Mouse (Mus musculus) T-helper 2 cell (primary cell): ENCODE data around the gene Map3k3.

Source experiments
- in situ Hi-C: fragments of 300-600 bp; cut with MboI, MseI; formaldehyde crosslinking; loops from one replicate; pipeline ENCODE4 v1.15.1; 2025; ENCODE audit warnings: high pct_unique_total_duplicates

Gene Map3k3

DNA sequence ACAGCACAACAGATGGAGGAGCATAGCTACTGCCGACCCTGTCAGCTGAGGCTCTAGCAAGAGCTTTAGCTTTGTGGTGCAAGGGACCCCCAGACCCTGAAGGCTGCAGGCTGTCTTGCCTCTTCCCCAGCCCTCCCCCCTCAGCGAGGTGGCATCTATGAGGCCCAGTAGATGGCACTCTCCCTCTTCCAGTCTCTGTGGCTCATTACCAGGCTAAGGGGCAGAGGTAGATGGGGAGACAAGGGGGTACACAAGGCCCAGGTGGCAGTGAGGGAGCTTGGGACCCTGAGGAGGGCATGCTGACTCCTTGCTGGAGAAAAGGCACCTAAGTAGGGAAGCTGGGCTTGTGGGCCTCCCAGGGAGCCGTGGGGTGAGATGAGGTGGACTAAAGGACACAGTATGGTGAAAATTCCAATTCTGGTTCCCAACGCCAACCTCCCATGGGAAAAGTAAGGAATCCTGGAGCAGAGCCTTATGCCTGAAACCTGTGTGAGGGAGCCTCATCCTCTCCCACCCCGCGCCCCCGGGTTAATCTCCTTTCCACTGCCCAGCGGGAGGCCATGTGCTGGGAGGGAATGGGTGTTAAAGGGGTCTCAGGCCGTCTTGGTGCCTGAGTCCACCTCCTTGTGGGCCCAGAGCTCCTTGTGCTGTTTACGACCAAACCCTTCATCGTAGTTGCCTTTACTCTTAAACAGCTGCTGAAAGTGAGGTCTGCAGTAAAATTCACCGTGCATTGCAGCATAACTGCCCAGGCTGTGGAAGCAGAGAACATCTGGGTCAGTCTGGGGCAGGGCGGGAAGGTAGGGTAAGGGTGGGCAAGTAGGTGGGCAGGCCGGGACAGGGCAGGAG lies 73.9 kb downstream of the Map3k3 start:
- in situ Hi-C loops: no loop called here

DNA sequence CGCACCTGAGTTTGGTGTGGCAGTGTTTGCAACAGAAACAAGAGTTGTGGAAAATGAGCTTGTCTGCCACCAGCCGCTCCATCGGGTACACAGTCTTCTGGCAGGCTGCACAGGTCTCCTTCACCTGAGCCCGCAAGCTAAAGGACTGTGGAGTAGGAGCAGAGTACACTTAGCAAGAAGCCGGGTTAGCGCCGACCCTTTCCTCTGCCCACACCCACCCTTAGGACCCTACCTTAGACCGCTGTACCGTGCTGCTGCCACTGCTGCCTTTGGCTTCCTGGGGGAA lies 74.5 kb downstream of the Map3k3 start:
- in situ Hi-C loops: no loop called here

- in situ Hi-C loops: no loop called here
These were observed 75.0 kb downstream of the Map3k3 start for GRCm38 (mm10) chr11:106159216-106159920.

DNA sequence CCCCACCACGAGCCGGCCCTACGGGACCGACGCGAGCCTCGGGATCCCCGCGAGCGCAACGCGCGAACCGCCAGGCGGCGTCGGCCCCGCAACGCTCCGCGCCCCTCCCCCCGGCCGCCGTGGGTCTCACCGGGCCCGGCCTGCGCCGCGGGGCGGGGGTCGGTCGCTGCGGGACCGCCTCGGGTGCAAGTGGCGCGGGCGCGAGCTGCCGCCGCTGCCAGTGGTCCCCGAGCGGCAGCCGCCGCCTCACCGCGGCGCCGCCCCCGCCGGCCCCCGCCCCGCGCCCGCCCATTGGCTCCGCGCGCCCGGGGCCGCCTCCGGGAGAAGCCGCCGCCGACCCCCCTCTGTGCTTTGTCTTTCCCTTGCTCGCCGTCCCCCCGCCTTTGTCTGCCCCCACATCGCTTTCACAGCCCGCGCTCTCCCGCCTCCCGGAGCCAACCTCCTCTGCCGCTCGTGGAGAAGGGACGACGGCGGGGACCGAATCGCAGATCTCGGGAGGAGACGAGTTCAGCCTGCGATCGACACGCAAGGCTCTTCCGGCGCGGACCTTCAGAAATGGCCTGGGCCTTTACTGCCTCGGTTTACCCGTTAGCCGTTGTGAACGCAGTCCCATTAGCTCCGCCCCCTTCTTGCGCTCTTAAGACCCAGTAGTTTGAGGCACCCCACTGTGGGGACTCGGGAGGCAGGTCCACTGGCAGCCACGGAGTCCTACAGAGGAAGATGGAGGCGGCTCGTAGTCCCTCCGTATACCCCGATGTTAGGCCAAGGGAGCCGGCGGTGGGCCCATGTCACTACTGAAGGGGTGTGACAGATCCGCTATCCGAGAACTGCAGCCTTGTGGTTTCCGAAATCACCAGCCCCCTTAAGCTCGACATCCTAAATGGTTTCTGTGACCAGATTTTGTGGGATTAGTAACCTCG lies 75.8 kb downstream of the Map3k3 start:
- in situ Hi-C loops: no loop called here

DNA sequence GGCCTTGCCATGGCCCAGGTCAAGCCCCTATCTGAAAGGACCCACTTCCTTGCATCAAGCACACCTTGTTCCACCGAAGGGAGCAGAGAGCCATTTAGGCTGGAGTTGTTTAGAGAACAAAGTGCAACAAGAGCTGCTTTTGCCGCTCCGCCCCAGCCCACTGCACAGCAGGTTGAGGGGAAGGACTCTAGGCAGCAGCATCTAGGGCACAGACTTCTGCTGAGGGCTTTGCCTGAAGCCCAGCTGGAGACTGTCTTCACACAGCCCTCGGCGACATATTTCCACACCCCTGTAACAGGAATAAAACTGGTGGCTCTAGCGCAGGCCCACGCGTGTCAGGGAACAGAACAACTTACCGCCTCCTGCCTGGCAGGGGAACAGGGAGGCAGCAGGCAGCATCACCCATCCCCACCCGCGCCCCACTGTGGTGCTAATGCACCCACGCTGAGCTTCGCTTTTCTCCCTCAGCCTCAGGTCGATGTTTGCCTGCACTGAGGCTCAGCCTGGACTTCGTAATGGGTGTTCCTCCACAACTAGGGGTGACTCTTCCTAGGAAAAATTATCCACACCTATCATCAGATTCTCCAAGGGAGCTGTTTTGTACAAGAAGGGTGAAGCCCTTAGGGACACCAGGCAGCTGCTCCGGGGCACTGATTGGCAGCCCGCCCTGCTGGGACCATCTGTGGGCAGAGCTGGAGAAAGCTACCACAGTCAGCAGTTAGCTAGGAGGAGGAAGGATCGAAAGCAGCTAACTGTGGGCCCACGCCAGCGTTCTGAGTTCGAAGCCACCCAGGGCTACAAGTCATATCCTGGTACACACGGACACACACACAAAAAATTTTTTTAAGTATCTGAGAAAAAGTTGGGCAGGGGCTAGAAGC lies 76.7 kb downstream of the Map3k3 start, which contains the start of the genes Gm10840 and Limd2:
Gene Gm10840 (plus strand): TSS at position 10 of the 881 bp plus-strand sequence.
Gene Limd2 (minus strand): TSS at position 20 of the 881 bp plus-strand sequence.
- in situ Hi-C loops: no loop called here

DNA sequence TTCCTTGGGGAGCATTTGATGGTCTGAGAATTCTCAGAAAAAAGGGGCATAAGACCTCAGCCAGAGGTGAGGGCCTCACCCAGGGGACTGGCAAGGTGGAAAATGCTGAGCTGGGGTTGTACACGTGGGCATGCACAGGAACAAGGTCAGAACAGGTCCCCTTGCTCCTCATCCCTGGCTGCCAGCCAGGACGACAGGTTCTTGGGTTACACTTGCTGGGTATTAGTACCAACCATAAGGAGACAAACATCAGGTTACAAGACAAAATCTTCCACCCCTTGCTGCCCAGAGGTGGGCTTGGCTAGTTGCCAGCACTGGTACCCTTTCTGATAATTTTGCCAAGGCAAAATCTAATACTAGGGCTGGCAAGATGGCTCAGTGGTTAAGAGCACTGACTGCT lies 77.8 kb downstream of the Map3k3 start:
- in situ Hi-C loops: no loop called here

DNA sequence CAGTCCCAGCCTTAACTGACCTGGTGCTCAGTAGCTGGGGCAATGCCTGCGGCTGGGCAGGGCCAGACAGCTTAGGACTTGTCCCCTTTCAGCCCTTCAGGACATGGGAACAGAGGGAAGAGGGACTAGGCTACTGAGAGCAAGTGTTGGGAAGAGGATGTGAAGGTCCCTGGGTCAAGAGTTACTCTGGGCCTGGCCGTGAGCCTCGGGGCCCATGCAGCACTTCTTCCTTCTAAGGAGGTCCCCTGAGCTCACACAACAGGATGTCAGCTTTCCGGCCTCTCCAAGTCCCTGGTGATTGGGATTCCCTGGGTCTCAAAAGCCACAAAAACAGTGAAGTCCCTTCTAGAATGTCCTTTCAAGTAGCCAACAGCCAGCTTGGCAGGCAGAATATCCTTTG lies 79.1 kb downstream of the Map3k3 start:
- in situ Hi-C loops: no loop called here

DNA sequence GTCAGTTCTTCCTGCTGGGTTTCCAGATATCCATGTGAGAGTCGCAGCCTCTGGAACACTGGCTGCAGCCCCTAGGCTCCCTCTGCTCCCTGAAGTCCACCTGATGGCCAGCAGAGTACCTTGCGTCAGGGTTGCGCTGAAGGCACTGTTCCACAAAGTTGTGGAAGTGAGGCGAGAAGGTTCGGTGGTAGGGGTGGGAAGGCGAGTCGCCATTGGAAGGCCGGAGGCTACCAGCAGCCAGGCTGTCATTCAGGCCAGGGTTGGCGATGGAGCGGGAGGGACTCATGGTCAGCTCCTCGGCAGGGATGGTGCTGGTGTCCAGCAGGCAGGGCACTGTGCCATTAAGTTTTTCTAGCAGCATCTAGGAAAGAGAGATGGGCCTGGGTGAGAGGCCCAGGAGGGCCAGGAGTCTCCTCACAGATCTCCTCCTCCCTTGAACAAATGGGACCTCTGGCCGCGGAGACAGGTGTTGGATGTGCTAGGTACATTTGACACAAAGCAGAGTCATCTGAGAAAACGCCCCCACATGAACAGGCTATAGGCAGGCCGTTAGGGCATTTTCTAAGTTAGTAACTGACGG lies 80.3 kb downstream of the Map3k3 start:
- in situ Hi-C loops: no loop called here

DNA sequence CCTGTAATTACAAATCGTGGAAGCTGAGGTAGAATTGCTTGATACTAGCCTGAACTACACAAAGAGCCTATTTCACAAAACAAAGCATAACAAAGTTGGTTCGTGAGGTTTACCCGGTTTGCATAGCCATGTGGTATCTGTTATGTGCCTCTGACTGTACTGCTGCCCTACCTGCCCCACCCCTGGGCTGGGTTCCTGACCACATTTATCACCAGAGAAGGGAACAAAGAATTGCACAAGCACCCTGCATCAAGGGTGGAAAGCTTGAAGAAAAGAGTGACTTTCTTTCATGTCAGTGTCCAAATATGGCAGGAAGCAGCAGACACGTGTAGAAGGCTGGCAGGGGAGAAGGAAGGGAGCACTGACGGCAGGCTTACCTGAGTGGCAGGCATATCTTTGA lies 83.0 kb downstream of the Map3k3 start:
- in situ Hi-C loops: no loop called here

- in situ Hi-C loops: no loop called here
These were observed 86.4 kb downstream of the Map3k3 start for GRCm38 (mm10) chr11:106170807-106171206.

DNA sequence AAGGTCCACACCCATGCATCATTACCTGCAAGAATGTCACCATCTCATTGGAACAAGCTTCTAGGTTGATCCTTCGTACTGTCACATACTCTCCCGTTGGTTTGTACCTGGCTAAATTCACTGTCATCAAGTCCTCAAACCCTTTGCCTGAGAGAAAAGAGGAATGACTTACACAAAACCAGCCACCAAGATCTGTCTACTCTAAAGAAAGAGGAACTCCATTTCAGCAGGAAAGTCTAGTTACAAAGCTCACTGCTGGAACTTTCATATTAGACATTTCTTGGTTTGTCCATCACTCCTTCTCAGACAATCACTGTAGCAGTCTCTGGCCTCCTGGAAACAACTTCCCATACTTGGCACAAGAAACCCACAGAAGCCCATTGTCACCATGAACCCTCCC lies 88.8 kb downstream of the Map3k3 start:
- in situ Hi-C loops: no loop called here

DNA sequence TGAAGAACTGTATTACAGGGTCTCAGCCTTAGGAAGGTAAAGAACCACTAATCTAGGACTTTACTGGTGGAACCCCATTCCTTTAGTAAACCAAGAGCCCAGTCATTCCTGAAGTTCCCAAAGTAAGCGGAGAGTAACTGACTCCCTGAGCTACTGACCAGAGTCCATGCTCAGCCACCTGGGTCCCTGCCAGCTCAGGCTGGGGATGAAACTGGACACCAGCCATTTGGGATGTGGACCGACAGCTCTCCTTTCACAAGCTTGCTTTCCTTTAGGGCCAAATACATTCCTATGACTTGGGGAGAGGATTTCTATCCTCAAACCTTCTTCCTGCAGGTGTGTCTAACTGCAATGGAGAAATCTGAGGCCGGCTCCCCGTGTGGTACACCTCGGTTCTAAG lies 90.0 kb downstream of the Map3k3 start:
- in situ Hi-C loops: no loop called here

GRCm38 (mm10) chr11:106175081-106175480 lies 90.7 kb downstream of the Map3k3 start:
- in situ Hi-C loops: no loop called here

DNA sequence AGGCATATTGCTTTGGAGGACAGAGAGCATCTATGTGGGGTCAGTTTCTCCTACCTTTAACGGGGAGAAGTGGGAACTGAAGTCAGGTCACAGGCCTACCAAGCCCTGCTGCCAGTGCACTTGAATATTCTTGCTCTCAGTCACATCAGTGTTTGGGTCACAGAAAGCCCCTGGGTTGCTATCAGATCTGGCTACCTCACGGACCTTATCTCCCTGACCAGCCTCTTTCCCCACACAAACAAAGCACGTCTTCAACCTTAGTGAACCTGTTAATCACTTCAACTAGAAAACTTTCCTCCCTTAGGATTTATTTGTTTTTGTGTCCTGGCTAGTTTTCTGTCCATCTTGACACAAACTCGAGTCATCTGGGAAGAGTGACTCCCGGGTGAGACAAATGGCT lies 92.0 kb downstream of the Map3k3 start:
- in situ Hi-C loops: no loop called here

- in situ Hi-C loops: no loop called here
These were observed 93.8 kb downstream of the Map3k3 start for GRCm38 (mm10) chr11:106178036-106178782.

DNA sequence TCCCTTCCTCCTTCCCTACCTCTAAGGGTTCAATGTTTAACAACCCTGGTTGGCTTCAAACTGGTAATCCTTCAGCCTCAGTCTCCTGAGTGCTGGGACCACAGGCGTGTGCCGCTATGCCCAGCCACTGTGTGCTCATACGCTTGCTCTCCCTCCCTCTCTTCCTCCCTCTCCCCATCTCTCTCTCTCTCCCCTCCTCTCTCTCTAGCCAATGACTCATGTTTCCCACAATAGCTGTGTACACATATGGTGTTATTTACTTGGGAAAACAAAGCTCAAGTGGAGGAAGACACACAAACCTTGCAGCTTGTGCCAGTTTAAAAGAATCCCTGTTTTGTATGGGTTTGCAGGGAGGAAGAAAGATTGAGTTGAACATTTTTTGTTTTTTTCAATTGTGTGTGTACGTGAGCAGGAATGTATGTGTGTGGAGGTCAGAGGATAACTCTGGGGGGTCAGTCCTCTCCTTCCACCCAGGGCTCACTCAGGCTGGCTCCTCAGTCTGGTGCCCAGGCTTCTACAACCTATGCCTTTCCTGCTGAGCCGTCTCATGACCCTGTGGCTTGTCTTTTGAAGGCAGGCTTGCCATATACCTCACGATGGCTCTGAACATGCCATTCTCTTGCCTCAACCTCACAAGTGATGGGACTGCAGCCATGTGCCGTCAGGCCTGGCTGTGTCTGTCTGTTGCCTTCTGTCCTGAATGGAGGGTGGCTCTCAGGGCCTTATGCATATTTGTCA lies 95.5 kb downstream of the Map3k3 start:
- in situ Hi-C loops: no loop called here

DNA sequence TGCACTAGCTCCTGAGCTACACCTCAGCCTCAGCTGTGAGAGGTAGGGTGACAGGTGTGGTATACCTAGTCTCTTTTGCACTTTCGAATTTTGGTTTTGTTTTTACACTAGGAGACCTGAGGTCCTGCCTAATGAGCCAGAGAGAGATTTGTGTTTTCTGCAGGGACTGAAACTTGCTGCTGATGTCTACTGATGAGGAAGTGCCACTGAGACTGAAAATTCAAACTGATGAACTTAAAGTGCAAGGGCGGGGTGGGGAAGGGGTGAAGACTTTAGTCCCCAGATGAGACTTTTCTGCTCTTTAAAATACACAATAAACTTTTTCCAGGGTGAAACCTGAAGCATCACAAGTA lies 96.0 kb downstream of the Map3k3 start:
- in situ Hi-C loops: no loop called here

- in situ Hi-C loops: no loop called here
These were observed 102.9 kb downstream of the Map3k3 start for GRCm38 (mm10) chr11:106187326-106187725.

GRCm38 (mm10) chr11:106191716-106192115 lies 107.3 kb downstream of the Map3k3 start:
- in situ Hi-C loops: no loop called here
